Mouse (Mus musculus): ENCODE results near the gene Creb3l2. TPM values are rescaled to one million over a fixed set of nuclear protein-coding genes. Genes with fewer than 3 reads are reported as not detected.

The Creb3l2 gene
- total RNA-seq, 2 experiments from 2014 or later: 11.9 to 13.2 TPM

GRCm38 (mm10) chr6:37442781-37443180 is 835 bp upstream of the Creb3l2 start:
- no peak for DNase-seq (ENCODE audit: low spot score)

- DNase-seq (ENCODE audit: low spot score): peak; percentile 39
Measured at GRCm38 (mm10) chr6:37441251-37442011, 515 bp downstream of the Creb3l2 start.

GRCm38 (mm10) chr6:37440491-37441250 is 1.3 kb downstream of the Creb3l2 start:
- peak; percentile 58 for DNase-seq (ENCODE audit: low spot score)

GRCm38 (mm10) chr6:37439676-37440490 is 2.1 kb downstream of the Creb3l2 start:
- DNase-seq (ENCODE audit: low spot score): no peak

GRCm38 (mm10) chr6:37438510-37438909 is 3.4 kb downstream of the Creb3l2 start:
- DNase-seq (ENCODE audit: low spot score): no peak

- no peak for DNase-seq (ENCODE audit: low spot score)
Measured at GRCm38 (mm10) chr6:37437086-37437485, 4.9 kb downstream of the Creb3l2 start.

- DNase-seq (ENCODE audit: low spot score): no peak
Measured at GRCm38 (mm10) chr6:37435391-37435790, 6.6 kb downstream of the Creb3l2 start.

- no peak for DNase-seq (ENCODE audit: low spot score)
Measured at GRCm38 (mm10) chr6:37429849-37430470, 12.0 kb downstream of the Creb3l2 start.

- no peak for DNase-seq (ENCODE audit: low spot score)
Measured at GRCm38 (mm10) chr6:37428947-37429346, 13.0 kb downstream of the Creb3l2 start.

GRCm38 (mm10) chr6:37428044-37428443 is 13.9 kb downstream of the Creb3l2 start:
- no peak for DNase-seq (ENCODE audit: low spot score)

GRCm38 (mm10) chr6:37426615-37427014 is 15.3 kb downstream of the Creb3l2 start:
- no peak for DNase-seq (ENCODE audit: low spot score)

GRCm38 (mm10) chr6:37425833-37426232 is 16.1 kb downstream of the Creb3l2 start:
- DNase-seq (ENCODE audit: low spot score): no peak

- no peak for DNase-seq (ENCODE audit: low spot score)
Measured at GRCm38 (mm10) chr6:37425075-37425474, 16.9 kb downstream of the Creb3l2 start.

GRCm38 (mm10) chr6:37424374-37424773 is 17.6 kb downstream of the Creb3l2 start:
- peak; percentile 34 for DNase-seq (ENCODE audit: low spot score)

- DNase-seq (ENCODE audit: low spot score): no peak
Measured at GRCm38 (mm10) chr6:37423386-37423785, 18.6 kb downstream of the Creb3l2 start.

GRCm38 (mm10) chr6:37421124-37421523 is 20.8 kb downstream of the Creb3l2 start:
- DNase-seq (ENCODE audit: low spot score): no peak

- peak; percentile 73 for DNase-seq (ENCODE audit: low spot score)
Measured at GRCm38 (mm10) chr6:37419445-37419941, 22.5 kb downstream of the Creb3l2 start.

GRCm38 (mm10) chr6:37418931-37419330 is 23.0 kb downstream of the Creb3l2 start:
- DNase-seq (ENCODE audit: low spot score): peak; percentile 22

- DNase-seq (ENCODE audit: low spot score): no peak
Measured at GRCm38 (mm10) chr6:37416743-37417142, 25.2 kb downstream of the Creb3l2 start.

GRCm38 (mm10) chr6:37415505-37415904 is 26.4 kb downstream of the Creb3l2 start:
- DNase-seq (ENCODE audit: low spot score): no peak

GRCm38 (mm10) chr6:37415034-37415433 is 26.9 kb downstream of the Creb3l2 start:
- peak; percentile 33 for DNase-seq (ENCODE audit: low spot score)

All from gastrocnemius, adult 18-20 months (tissue).